Mouse (Mus musculus): ENCODE data around the gene Med8.
A peak's percentile ranks its signal among the peaks of the same experiment; 100 is the strongest.

The Med8 gene

DNA sequence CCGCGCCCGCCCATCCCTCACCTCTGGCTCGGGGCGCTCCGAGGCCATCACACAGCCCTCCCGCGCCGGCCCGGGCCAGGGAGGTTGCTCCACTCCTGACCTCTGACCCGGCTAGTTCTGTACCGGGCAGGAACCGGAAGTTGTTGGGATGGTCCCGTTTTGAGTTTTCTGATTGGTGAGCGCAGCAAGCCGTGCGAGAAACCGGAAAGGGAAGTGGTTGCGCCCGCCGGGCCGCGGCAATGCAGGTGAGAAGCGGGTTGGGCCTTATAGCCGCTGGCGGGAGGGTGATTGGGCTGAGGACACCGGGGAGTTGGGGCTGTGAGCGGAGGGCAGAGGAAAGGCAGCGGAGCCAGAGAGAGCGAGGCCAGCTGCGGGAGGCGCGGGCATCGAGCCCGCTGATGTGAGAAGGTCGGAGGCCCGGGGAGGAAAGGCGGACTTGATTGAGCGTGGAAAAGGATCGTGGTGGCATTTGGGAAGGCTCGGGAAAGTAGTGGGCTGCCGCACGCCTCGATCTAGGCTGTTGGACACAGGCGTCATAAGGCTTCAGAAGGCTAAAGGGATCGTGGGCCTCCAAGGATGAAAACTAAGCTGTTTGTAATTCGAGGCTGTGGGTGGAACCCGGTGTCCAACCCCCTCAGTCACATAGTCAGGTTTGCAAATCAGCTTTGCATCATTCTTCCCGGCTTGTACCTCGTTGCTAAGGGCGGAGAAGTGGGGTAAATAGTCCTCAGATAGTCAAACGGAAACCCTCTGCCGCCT lies at the start of gene Med8, which contains the start of gene Szt2:
TSS of gene Med8 (plus strand) at position 196 of the 759 bp plus-strand sequence.
TSS of gene Szt2 (minus strand) at position 132 of the 759 bp plus-strand sequence.
- peak; percentile 92 for DNase-seq (ENCODE audit: extremely low spot score)

DNA sequence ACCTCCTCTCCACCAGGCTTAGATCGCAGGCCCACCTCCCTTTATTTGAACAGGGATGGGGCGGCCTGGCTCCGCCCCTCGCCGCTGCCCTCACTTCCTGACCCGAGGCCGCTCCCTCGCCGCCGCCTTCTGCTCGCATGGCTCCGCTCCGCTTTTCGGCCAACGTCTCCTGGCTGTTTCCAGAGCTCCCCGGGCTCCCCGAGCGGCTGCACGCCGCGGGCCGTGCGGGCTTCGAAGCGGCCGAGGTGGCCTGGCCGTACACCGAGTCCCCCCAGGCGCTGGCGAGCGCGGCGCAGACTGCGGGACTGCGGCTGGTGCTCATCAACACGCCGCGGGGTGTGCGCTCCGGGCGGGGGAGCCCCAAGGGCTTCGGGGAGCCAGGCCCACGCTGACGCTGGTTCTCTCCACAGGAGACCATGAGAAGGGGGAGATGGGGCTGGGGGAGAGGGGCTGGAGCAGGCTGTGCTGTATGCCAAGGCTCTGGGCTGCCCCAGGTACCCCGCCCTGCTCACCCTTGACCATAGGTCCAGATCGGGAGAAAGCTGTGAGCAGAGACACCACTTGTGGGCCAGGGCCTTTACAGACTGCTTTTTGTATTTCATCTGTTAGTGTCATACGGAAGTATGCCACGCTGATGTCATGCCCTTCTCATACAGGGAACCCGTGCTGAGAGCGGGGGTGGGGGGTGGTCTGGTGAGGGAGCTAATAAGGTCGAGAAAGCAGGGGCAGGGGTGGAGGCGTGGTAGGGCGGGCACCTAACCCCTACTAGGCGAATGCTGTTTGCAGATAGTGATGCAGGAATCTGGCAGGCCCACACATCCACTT lies 49.0 kb upstream of the Med8 start:
- peak; percentile 82 for DNase-seq (ENCODE audit: extremely low spot score)

DNA sequence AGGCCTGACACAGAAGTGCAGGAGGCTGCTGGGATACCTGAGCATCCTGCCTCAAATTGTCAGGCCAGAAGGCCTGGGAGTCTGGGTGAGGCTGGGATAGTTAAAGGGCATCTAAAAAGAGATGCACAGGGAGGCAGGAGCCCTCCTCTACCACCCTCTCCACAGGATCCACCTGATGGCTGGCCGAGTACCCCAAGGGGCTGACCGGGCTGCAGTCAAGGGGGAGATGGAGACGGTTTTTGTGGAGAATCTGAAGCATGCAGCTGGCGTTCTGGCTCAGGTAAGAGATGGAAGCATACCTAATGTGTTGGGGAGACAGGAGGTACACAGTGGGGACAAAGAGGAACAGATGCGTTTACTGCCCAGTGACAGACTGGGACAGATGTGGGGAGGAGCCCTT lies 47.7 kb upstream of the Med8 start:
- no peak for DNase-seq (ENCODE audit: extremely low spot score)

DNA sequence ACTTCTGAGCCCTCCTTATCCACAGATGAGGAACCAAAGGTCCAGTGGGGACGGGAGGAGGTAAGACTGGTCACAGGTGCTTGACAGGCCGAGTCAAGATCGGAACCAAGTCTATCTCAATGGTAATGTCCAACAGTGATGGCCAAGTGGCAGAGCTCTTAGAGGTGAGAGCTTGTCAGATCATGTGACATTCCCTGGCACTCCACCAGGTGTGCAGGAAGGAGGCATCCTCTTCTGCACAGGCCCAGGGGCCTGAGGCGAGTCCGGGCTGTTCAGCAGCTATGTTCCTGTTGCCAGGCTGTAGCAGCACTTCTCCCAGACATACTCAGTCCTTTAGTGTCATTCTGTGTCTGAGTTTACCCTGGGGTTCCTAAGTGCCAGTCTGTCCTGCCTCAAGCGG lies 46.3 kb upstream of the Med8 start:
- DNase-seq (ENCODE audit: extremely low spot score), result no peak

DNA sequence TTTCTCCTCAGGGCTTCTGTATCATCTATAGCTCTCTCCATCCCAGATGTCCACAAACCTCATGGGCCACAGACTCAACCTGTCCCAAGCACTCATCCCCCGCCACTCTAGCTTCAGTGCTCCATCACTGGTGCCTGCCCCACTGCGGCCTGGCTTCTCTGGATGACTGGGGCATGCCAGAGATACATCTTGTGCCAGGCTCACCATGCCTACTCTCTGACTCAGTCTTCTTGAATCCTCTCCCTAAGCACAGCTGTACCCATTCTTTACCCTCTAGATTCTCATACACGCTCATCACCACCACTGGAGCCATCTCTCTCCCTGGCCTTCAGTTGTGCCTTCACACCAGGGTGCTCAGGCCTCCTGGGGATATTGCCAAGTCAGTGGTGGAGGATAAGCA lies 45.2 kb upstream of the Med8 start:
- DNase-seq (ENCODE audit: extremely low spot score), result no peak

DNA sequence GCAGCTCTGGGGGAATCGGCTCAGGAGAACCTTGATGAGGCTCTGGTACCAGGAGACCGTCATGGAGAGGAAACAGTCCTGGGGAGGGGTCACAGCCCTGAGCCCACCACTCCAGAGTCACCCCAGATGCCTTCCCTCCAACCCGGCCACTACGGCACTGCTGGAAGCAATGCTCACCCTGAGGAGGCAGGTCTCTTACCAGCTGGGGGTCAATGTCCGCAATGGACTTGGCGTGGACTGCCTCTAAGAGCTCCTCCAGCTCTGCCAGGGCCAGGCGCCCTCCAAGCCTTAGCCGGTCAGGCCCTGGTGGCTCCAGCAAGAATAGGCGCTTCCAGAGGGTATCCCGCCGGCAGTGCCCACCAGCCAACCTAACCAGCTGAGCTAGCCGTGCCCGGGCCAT lies 44.5 kb upstream of the Med8 start:
- DNase-seq (ENCODE audit: extremely low spot score), result no peak

DNA sequence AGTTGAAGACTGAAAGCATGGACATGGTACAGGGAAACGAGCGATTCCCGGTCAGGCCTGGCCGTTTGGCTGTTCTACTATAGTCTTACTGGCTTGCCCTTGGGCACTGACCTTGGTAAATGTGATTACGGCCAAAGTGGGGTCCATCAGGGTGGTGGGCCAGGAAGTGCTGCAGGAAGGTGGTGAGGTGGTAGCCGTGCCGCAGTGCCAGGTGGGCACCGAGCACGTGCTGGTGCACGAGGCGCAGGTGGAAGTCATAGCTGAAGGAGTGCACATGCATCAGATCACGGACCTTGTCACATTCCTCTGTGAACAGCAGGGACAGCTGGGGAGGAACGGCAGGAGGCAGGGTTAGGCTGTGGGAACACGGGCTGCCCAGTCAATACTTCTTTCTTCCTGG lies 43.1 kb upstream of the Med8 start:
- DNase-seq (ENCODE audit: extremely low spot score), result no peak

DNA sequence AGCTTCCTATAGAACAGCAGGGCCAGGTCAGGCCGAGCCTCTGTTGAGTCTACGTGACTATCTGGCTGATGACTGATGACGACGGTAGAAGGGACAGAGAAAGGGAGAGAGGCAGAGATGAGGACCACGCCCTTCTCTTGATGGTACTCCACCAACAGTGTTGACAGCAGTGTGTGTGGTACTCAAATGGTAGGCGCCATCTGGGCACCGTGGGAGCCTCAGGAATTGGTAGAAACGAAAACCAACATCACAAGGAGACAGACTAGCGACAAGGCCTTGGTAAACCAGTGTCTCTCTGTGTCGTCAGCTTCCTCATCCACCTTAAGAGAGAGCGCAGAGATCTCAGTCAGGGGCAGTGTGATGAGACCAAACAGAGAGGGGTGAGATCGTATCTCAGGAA lies 41.6 kb upstream of the Med8 start:
- no peak for DNase-seq (ENCODE audit: extremely low spot score)

DNA sequence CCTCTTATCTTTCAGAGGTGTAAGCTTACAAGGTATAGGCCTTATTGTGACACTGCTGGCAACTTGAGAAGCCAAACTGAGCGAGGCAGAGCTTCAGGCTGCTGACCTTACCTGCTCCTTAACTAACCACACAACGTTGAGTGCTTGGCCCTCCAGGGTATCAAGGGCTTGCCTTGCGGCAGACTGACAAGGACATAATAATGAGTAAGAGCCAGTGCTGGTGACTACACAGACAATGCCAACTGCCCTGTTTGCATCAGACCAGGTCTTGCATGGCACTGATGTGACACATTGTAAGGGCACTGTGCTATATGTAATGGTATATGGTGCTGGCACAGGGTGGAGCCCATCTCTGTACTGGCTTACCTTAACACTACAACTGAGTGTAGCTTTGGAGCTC lies 40.5 kb upstream of the Med8 start:
- DNase-seq (ENCODE audit: extremely low spot score), result no peak

DNA sequence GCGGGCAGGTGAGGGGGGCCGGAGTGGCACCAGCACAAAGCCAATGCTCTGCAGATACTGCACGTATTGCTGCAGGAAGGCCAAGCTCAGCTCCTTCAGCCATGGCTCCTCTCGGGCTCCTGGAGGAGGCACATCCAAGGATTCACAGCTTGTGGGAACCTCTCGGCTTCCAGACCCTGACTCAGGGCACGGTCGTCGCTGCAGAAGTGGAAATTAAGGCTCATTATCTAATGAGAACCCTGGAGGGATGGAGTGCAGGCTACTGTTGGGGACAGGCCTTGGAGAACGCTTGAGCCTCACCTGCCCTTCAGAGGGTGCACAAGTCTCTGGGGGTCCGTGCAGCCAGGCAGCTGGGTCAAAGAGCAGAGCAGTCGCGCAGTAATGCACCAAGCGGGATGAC lies 37.3 kb upstream of the Med8 start:
- DNase-seq (ENCODE audit: extremely low spot score), result no peak

DNA sequence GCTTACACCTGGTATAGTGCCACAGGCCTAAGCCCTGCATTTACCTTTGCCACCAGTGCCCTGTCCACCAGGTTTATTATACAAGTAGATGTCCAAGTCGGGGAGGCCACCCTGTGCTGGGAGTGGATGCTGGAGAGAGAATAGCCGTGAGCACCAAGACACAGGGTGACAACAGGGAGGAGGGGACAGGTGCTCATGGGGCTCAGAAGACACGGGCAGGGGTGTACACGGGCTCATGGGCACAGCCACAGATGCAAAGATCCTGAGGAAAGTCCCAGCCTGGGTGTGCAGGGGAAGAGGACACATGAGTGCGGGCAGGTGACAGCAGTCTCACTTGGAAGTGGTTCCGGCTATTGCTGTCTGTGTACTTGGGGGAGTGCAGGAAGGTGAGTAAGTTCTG lies 33.1 kb upstream of the Med8 start:
- DNase-seq (ENCODE audit: extremely low spot score), result no peak

DNA sequence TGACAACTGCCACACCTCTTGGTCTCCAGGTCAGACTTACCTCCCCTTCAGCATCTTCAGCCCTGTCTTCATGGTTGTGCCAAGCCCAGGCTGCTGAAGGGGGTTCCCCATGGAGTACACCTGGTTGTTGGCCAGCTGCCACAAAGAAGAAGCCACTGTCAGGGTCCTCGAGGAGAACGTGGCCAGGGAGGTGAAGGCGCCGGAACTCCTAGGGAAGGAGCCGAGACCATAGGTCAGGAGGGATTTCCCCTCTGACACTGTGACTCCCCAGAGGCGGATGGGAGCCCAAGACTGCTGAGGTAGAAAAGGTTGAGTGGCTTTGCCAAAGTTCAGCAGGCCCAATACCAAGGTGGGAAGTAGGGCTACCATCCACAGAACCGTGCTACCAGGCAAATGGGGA lies 25.9 kb upstream of the Med8 start:
- no peak for DNase-seq (ENCODE audit: extremely low spot score)

DNA sequence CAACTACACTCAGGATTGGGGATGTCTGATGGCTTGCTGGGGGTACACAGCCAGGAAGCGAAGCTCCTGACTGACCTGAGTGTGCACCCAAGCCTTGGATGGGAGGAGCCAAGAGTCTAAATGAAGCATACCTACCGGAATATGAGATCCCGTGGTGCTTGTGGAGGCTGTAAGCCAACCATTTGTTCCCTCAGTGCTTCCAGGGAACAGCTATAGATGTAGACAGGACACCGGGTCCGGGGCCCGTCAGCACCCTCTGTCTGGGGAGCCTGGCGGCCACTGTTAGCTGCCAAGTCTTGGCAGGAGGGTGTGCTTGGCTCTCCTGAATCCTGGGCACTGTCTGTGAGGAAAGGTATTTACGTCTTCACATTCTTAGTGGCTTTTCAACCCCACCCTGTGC lies 21.8 kb upstream of the Med8 start:
- DNase-seq (ENCODE audit: extremely low spot score), result no peak

DNA sequence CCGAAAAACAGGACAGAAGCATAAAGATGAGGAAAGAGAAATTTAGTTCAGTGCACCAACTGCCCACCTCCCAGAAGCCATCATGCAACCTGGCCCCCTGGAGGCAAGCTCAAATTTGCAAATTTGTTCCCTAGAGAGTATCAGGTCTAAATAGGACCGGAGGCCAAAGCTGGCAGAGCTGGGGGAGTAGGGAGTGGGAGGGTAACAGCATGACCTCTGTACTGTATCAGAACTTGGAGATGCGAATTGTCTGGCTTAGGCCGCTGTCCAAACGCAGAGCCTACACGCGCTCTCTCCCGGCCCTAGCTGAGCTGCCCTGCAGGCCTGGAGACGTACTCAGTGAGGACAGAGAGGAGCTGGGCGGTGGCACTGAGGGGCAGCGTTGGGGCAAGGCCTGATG lies 19.0 kb upstream of the Med8 start:
- DNase-seq (ENCODE audit: extremely low spot score), result no peak

DNA sequence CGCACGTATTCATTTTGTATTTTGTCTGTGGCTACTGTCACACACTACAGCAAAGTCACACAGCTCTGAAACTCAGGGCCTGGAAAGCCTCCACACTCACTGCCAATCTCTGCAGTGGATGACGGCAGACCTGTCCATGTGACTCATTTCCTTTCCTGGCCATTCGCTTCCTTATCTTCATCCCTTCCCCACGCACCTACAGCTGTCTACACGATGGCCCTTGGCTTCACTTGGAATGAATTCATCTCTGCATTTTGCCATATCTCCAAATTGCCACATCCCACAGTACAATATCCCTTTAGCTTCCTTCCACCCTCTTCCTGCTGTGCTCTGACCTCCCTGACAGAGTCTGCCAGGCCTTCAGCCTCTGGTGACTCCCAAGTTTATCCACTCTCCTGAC lies 14.6 kb upstream of the Med8 start:
- no peak for DNase-seq (ENCODE audit: extremely low spot score)

DNA sequence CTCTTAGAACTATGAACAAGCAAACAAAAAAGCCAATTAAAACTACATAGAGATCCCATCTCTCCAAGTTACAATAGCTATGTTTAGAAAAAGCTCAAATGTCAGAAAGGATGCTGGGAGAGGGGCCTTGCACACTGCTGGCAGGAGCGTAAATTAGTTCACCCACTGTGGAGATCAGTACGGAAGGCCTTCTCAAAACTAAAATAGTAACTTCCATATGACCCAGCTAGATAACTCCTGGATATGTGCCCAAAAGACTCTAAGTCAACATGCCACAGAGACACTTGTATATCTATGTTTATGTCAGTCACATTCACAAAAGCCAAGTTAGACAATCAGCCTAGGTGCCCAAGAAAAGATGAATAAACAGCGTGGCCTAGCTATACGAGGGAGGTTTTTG lies 13.8 kb upstream of the Med8 start:
- DNase-seq (ENCODE audit: extremely low spot score), result no peak

DNA sequence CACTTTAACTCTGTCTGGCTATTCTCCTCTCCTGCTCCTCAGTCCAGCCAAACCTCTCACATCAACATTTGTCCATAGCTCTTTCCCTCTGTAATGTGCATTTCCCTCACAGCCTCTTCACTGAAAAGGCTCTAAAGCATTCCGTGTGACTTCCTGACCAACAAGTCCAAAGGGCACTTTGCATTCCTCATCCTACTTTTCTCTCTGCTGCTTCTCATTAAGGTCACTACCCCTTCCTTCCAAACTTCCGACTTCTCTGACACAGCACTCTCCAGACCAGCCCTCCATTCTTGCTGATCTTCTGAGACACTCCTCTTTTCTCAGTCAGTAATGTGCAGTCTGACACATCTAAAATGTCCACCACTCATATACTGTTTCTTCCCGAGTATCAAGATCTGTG lies 12.7 kb upstream of the Med8 start:
- DNase-seq (ENCODE audit: extremely low spot score), result no peak

DNA sequence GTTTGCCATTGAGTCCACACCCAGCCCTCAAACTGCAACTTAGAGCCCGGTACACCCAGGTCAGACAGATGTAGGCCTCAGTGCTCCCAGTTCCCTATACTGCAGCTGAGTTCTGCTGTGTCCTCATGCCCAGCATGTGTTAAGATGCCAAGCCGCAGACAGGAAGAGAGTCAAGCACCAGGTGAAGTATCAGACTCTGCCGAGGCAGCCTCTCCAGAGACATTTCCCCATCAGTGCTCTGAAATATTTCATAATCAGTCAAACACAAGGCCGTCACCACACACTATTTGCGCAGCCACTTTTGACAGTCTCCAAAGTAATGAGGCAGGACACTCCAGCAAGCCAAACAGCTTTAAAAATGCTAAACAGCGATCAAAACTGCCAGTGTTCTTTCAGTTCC lies 10.7 kb upstream of the Med8 start:
- DNase-seq (ENCODE audit: extremely low spot score), result no peak

DNA sequence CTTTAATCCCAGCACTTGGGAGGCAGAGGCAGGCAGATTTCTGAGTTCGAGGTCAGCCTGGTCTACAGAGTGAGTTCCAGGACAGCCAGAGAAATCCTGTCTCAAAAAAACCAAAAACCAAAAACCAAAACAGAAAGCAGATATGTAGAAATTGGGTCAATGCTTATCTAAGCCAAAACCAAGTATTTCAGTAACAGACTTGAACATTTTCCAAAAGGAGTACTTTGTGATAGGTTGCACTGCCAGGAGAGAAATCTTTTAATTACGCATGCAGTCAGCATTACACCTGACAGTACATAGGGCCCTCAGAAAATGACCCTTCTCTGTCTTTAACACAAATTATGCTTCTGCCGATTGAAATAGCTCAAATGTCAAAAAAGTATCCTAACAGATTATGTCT lies 7.7 kb upstream of the Med8 start:
- DNase-seq (ENCODE audit: extremely low spot score), result no peak

DNA sequence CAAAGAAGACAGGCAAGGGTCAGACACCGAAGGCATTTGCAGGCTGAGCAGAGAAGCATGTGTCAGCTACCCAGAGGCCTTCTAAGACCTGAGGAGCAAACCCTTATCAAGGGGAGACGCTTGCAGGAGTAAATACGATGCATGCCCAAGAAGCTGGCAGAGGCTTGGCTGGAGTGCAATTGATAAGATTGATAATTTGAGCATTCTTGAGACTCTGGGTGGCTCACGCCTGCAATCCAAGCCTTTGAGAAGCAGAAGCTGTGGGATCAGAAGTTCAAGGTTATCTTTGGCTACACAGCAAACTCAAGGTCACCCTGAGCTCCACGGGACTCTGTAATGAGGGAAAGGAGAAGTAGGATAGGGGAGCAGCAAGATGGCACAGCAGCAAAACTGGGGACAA lies 7.2 kb upstream of the Med8 start:
- no peak for DNase-seq (ENCODE audit: extremely low spot score)

DNA sequence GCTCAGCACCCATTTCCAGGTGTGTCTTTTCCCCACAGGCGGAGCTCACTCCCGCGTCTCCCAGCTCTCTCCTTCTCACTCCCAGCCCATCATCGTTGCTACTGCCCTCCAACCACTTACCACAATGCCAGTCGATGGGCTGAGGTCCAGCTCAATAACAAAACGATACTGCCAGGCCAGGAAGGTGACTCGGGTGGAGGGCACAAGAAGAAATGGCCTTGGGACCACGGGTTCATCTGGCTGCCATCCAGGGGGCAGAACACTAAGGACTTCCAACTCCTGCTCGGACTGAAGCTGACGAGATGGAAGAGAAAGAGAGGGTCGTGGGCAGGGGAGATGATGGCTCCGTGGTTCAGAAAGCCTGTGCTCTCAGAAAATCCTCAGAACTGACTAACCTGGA lies 6.4 kb upstream of the Med8 start:
- DNase-seq (ENCODE audit: extremely low spot score), result no peak

DNA sequence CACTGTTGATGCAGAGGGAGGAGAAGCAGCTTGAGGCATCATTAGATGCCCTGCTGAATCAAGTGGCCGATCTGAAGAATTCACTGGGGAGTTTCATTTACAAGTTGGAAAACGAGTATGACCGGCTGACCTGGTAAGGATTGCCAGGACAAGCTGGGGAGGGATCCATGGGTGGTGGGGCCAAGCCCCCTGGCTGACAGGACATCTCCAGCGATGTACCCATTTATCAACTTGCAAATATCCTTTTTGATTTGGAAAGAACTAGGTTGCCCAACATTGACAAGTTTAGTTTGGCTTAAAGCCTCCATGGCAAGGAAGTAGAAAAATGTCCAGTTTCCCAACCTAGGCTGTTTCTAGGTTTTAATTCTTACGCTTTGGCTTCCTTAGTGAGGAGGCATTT lies 1.7 kb downstream of the Med8 start:
- DNase-seq (ENCODE audit: extremely low spot score), result no peak

DNA sequence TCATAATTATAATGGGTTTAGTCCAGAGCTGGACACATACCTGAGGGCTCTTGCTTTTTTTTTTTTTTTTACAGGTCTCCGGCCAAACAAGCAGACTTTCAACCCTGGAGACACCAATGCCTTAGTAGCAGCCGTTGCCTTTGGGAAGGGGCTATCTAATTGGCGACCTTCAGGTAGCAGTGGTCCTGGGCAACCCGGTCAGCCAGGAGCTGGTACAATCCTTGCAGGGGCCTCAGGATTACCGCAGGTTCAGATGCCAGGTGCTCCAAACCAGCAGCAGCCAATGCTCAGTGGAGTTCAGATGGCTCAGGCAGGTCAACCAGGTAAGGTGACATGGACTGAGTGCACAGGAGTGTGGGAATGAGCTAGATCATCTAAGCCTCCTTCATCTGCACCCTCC lies 4.4 kb downstream of the Med8 start:
- DNase-seq (ENCODE audit: extremely low spot score), result no peak

All from embryo, embryonic 9.5 days (tissue).